In the genomic region with DNA sequence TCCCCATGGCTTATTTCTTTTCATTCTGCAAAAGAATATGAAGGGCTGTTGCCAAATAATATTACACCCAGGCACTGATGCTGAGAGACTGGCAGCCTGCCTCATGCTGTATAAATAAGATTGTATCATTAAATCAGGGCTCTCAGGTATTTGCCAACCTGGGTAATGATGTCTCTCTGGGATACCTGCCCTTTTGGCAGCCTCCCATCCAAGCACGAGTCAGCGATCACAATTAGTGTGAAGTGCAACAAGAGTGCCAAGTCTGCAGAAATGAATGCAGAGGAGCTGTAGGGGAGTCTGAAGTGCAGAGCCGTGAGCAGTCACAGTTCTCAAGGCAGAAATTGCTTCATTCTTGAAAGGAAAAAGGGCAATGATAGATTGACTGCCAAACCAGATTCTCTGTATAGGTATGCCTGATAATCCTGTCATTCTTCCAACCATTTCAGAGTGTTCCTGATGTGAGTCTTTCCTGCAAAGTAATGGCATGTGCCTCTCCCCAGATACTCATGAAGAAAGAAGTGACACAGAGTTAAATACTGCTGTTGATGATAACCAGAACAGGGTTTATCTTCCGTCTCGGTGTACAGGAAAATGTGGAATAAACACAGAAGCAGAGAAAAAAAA, we compare ENCODE assay signal across 21 mouse cellular contexts.
DNase-seq lines count a peak whose midpoint lies in the region; ATAC-seq and TF ChIP-seq lines count a peak whose summit lies in the region.
"Had no signal": no experiment of that assay in that cellular context is flagged by ENCODE, and none has a peak within 500 bp of the region (broad histone marks: within the 10 kb centered on the region; RNA-seq: fewer than 3 reads in every experiment).

No protein-coding gene starts in this region.

- H3K27me3 ChIP-seq in hindbrain, embryonic 13.5 days: no peaks in the 10 kb centered on the region
- no peaks in the 10 kb centered on the region for H3K27me3 ChIP-seq in hindbrain, embryonic 11.5 days (ENCODE audit: control insufficient read depth, insufficient read depth, low read length)
- no peaks in the 10 kb centered on the region for H3K27me3 ChIP-seq in limb, embryonic 13.5 days
- no peaks in the 10 kb centered on the region for H3K27me3 ChIP-seq in limb, embryonic 10.5 days (ENCODE audit: low read depth, poor library complexity, severe bottlenecking)
- no peaks in the 10 kb centered on the region for H3K27me3 ChIP-seq in hindbrain, postnatal 0 days (ENCODE audit: insufficient read depth, low read length)

- H3K36me3 ChIP-seq in hindbrain, embryonic 13.5 days: no peaks in the 10 kb centered on the region
- H3K36me3 ChIP-seq in hindbrain, embryonic 11.5 days (ENCODE audit: control insufficient read depth, insufficient read depth, low read length): no peaks in the 10 kb centered on the region
- no peaks in the 10 kb centered on the region for H3K36me3 ChIP-seq in limb, embryonic 13.5 days
- no peaks in the 10 kb centered on the region for H3K36me3 ChIP-seq in limb, embryonic 10.5 days
- H3K36me3 ChIP-seq in hindbrain, postnatal 0 days (ENCODE audit: insufficient read depth, low read length): no peaks in the 10 kb centered on the region
- H3K36me3 ChIP-seq: heart, embryonic 10.5 days had no signal

- 61% methylated on average over 5 of the region's 5 CpGs for WGBS in hindbrain, embryonic 13.5 days
- WGBS in hindbrain, embryonic 11.5 days: 82% methylated on average over 5 of the region's 5 CpGs
- 59% methylated on average over 5 of the region's 5 CpGs for WGBS in limb, embryonic 13.5 days
- WGBS in limb, embryonic 10.5 days: 74% methylated on average over 5 of the region's 5 CpGs
- WGBS in hindbrain, postnatal 0 days: 45% methylated on average over 5 of the region's 5 CpGs

- no peaks in the 10 kb centered on the region for H3K9me3 ChIP-seq in hindbrain, embryonic 13.5 days
- H3K9me3 ChIP-seq in hindbrain, embryonic 11.5 days (ENCODE audit: control insufficient read depth, low read length): no peaks in the 10 kb centered on the region
- no peaks in the 10 kb centered on the region for H3K9me3 ChIP-seq in limb, embryonic 13.5 days
- H3K9me3 ChIP-seq in limb, embryonic 10.5 days (replicated peaks): no peaks in the 10 kb centered on the region
- H3K9me3 ChIP-seq in hindbrain, postnatal 0 days (ENCODE audit: low read length): no peaks in the 10 kb centered on the region
- H3K9me3 ChIP-seq: heart, embryonic 10.5 days had no signal

- no peak overlapping the region for H3K4me2 ChIP-seq in hindbrain, embryonic 13.5 days
- H3K4me2 ChIP-seq in hindbrain, embryonic 11.5 days (replicated peaks; ENCODE audit: low read depth, low read length): no peak overlapping the region
- no peak overlapping the region for H3K4me2 ChIP-seq in limb, embryonic 13.5 days (replicated peaks)
- H3K4me2 ChIP-seq in hindbrain, postnatal 0 days (ENCODE audit: low read depth, low read length): no peak overlapping the region

- no peak overlapping the region for H3K4me3 ChIP-seq in hindbrain, embryonic 13.5 days
- H3K4me3 ChIP-seq in hindbrain, embryonic 11.5 days (ENCODE audit: low read depth, low read length): no peak overlapping the region
- H3K4me3 ChIP-seq in limb, embryonic 13.5 days: no peak overlapping the region
- no peak overlapping the region for H3K4me3 ChIP-seq in limb, embryonic 10.5 days
- H3K4me3 ChIP-seq in hindbrain, postnatal 0 days (ENCODE audit: low read length): no peak overlapping the region
- H3K4me3 ChIP-seq: heart, embryonic 10.5 days; left cerebral cortex, adult 2 months had no signal

- no peak overlapping the region for H3K9ac ChIP-seq in hindbrain, embryonic 13.5 days
- H3K9ac ChIP-seq in hindbrain, embryonic 11.5 days (ENCODE audit: low read depth, low read length): no peak overlapping the region
- H3K9ac ChIP-seq in limb, embryonic 13.5 days: no peak overlapping the region
- no peak overlapping the region for H3K9ac ChIP-seq in hindbrain, postnatal 0 days (replicated peaks; ENCODE audit: low read length)

- peaks cover 4% of the 10 kb centered on the region; the same call in 1 of the 2 replicates for H3K4me1 ChIP-seq in hindbrain, embryonic 13.5 days (replicated peaks)
- H3K4me1 ChIP-seq in hindbrain, embryonic 11.5 days (replicated peaks; ENCODE audit: control insufficient read depth, insufficient read depth, low read length): no peaks in the 10 kb centered on the region
- no peaks in the 10 kb centered on the region for H3K4me1 ChIP-seq in limb, embryonic 13.5 days
- H3K4me1 ChIP-seq in limb, embryonic 10.5 days: no peaks in the 10 kb centered on the region
- no peaks in the 10 kb centered on the region for H3K4me1 ChIP-seq in hindbrain, postnatal 0 days (ENCODE audit: insufficient read depth, low read length)
- H3K4me1 ChIP-seq: heart, embryonic 10.5 days had no signal

- H3K27ac ChIP-seq in hindbrain, embryonic 13.5 days: 0 out of 2 replicates have a peak overlapping the region, but pooled peaks have one; percentile 23
- H3K27ac ChIP-seq in hindbrain, embryonic 11.5 days (ENCODE audit: low read depth, low read length): no peak overlapping the region
- H3K27ac ChIP-seq in limb, embryonic 13.5 days: no peak overlapping the region
- no peak overlapping the region for H3K27ac ChIP-seq in limb, embryonic 10.5 days
- no peak overlapping the region for H3K27ac ChIP-seq in hindbrain, postnatal 0 days
- H3K27ac ChIP-seq: heart, embryonic 10.5 days; left cerebral cortex, adult 2 months; macrophage had no signal

- peak; percentile 39 to 50 for DNase-seq in cerebellum, postnatal 25 days
- no peak for DNase-seq in hindbrain, embryonic 11.5 days (ENCODE audit: low spot score)
- DNase-seq in limb, embryonic 10.5 days (ENCODE audit: low spot score): no peak
- peak; percentile 57 for DNase-seq in hindbrain, postnatal 0 days (ENCODE audit: low spot score)
- DNase-seq in urinary bladder, postnatal 25 days (ENCODE audit: low spot score): no peak
- DNase-seq: adrenal gland, postnatal 25 days; gastrocnemius, postnatal 25 days; heart, postnatal 36 days; liver; lung, adult 18-20 months; right cerebral cortex, adult 18-20 months; spleen, adult 18-20 months; thymus, postnatal 25 days had no signal

- ATAC-seq in cerebellum, adult (ENCODE audit: insufficient number of reproducible peaks, low FRiP score, low TSS enrichment): no peak
- no peak for ATAC-seq in hindbrain, embryonic 13.5 days (ENCODE audit: low FRiP score)
- no peak for ATAC-seq in hindbrain, embryonic 11.5 days (ENCODE audit: low FRiP score)
- ATAC-seq in limb, embryonic 13.5 days (ENCODE audit: low FRiP score, low read depth): peak; percentile 57; the same call in 1 of the 2 replicates
- ATAC-seq in hindbrain, postnatal 0 days: 0 out of 2 replicates have a peak, but pooled peaks have one; percentile 43
- ATAC-seq: activated CD4-positive, CD25-positive, alpha-beta regulatory T cell, adult 4 months; intestine, postnatal 0 days had no signal

- TF ChIP-seq CTCF in hindbrain, postnatal 0 days (IDR thresholded peaks at IDR 0.05; ENCODE audit: low read depth): no peak

Comparison
In these comparisons a context has a peak if more than half of its experiments do, and no peak if none do; other contexts are left out.
1. DNase-seq: peak in cerebellum, postnatal 25 days (2 of 2) and hindbrain, postnatal 0 days (single experiment); none in hindbrain, embryonic 11.5 days (single experiment), limb, embryonic 10.5 days (single experiment) and urinary bladder, postnatal 25 days (single experiment).
2. ATAC-seq: peak in limb, embryonic 13.5 days (single experiment) and hindbrain, postnatal 0 days (single experiment); none in cerebellum, adult (single experiment), hindbrain, embryonic 13.5 days (single experiment) and hindbrain, embryonic 11.5 days (single experiment).